Comparison of ENCODE assay signal across 27 mouse cellular contexts in the genomic region with DNA sequence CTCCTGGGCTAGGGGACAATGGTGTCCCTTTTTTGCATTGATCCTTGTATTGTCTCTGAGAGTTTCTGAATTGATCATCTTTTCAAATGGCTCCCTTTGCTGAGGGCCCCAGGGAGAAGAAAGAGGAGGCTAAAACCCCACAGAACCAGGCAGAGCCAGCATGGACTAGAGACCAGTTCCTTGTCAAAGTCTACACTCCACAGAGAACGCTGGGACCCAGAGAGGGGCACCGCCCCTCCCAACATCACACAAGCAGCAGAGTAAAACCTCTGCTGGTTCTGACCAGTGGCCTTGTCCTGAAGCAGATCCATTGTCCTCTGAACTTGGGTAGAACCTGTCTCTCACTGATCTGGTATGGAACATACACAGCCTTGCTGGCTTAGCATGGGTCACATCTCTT. TPM values are rescaled to one million over a fixed set of nuclear protein-coding genes. Genes with fewer than 3 reads are reported as not detected.
DNase-seq lines count a peak whose midpoint lies in the region; ATAC-seq lines count a peak whose summit lies in the region.
"Had no signal": no experiment of that assay in that cellular context is flagged by ENCODE, and none has a peak within 500 bp of the region (broad histone marks: within the 10 kb centered on the region; RNA-seq: fewer than 3 reads in every experiment).

No protein-coding gene starts in this region.

- ATAC-seq in forebrain, embryonic 14.5 days, result no peak
- ATAC-seq in forebrain, embryonic 16.5 days, result no peak
- no peak for ATAC-seq in midbrain, embryonic 11.5 days (ENCODE audit: low FRiP score)
- no peak for ATAC-seq in midbrain, embryonic 15.5 days (replicated peaks)
- no peak for ATAC-seq in hindbrain, embryonic 13.5 days (ENCODE audit: low FRiP score)

- peaks cover 14% of the 10 kb centered on the region; the same call in 1 of the 2 replicates for H3K4me1 ChIP-seq in forebrain, embryonic 14.5 days (ENCODE audit: control insufficient read depth, insufficient read depth, low read length)
- peaks cover 20% of the 10 kb centered on the region for H3K4me1 ChIP-seq in forebrain, embryonic 16.5 days (replicated peaks; ENCODE audit: control insufficient read depth, insufficient read depth, low read length)
- H3K4me1 ChIP-seq in midbrain, embryonic 11.5 days (ENCODE audit: control insufficient read depth, insufficient read depth, low read length), result peaks cover 23% of the 10 kb centered on the region
- H3K4me1 ChIP-seq in midbrain, embryonic 15.5 days, result peaks cover 18% of the 10 kb centered on the region
- peaks cover 70% of the 10 kb centered on the region for H3K4me1 ChIP-seq in hindbrain, embryonic 13.5 days (replicated peaks)

- H3K27me3 ChIP-seq in forebrain, embryonic 14.5 days (replicated peaks; ENCODE audit: control insufficient read depth, insufficient read depth, low read length), result no peaks in the 10 kb centered on the region
- H3K27me3 ChIP-seq in forebrain, embryonic 16.5 days (replicated peaks; ENCODE audit: control insufficient read depth, insufficient read depth, low read length), result no peaks in the 10 kb centered on the region
- H3K27me3 ChIP-seq in midbrain, embryonic 11.5 days (ENCODE audit: control insufficient read depth, insufficient read depth, low read length), result no peaks in the 10 kb centered on the region
- H3K27me3 ChIP-seq in midbrain, embryonic 15.5 days (replicated peaks), result no peaks in the 10 kb centered on the region
- no peaks in the 10 kb centered on the region for H3K27me3 ChIP-seq in hindbrain, embryonic 13.5 days

- DNase-seq in forebrain, embryonic 14.5 days (ENCODE audit: low spot score), result no peak
- DNase-seq in midbrain, embryonic 11.5 days (ENCODE audit: low spot score, missing footprints), result no peak
- peak; percentile 86 for DNase-seq in ES-CJ7 (ENCODE audit: low read depth, low spot score)
- no peak for DNase-seq in cerebellum, adult 11 months
- DNase-seq in frontal cortex, postnatal 14 days (ENCODE audit: low spot score in 2 of 2), result no peak
- DNase-seq: adrenal gland, adult 8-10 months; cerebellum, adult 8-10 months; cerebellum, postnatal 25 days; gastrocnemius, postnatal 14 days; kidney, adult 18-20 months; kidney, postnatal 25 days; liver; lung, adult 2 months; lung, postnatal 14 days; spleen, adult 18-20 months; thymus, postnatal 25 days had no signal

- H3K27ac ChIP-seq in forebrain, embryonic 14.5 days (ENCODE audit: low read depth, low read length), result peak overlapping the region; percentile 87; the same call in 1 of the 2 replicates
- no peak overlapping the region for H3K27ac ChIP-seq in forebrain, embryonic 16.5 days (ENCODE audit: low read length)
- peak overlapping the region; percentile 79; the same call in 1 of the 2 replicates for H3K27ac ChIP-seq in midbrain, embryonic 11.5 days (ENCODE audit: low read depth, low read length)
- H3K27ac ChIP-seq in midbrain, embryonic 15.5 days, result no peak overlapping the region
- peak overlapping the region; percentile 86; the same call in 1 of the 2 replicates for H3K27ac ChIP-seq in hindbrain, embryonic 13.5 days
- H3K27ac ChIP-seq: embryonic facial prominence, embryonic 15.5 days; heart, embryonic 15.5 days; kidney, embryonic 15.5 days; liver, embryonic 14.5 days had no signal

- no peaks in the 10 kb centered on the region for H3K9me3 ChIP-seq in forebrain, embryonic 14.5 days (replicated peaks; ENCODE audit: control insufficient read depth, low read length)
- H3K9me3 ChIP-seq in forebrain, embryonic 16.5 days (ENCODE audit: control insufficient read depth, low read length), result no peaks in the 10 kb centered on the region
- no peaks in the 10 kb centered on the region for H3K9me3 ChIP-seq in midbrain, embryonic 11.5 days (ENCODE audit: control insufficient read depth, low read length)
- H3K9me3 ChIP-seq in midbrain, embryonic 15.5 days, result no peaks in the 10 kb centered on the region
- no peaks in the 10 kb centered on the region for H3K9me3 ChIP-seq in hindbrain, embryonic 13.5 days
- H3K9me3 ChIP-seq: embryonic facial prominence, embryonic 10.5 days; embryonic facial prominence, embryonic 15.5 days; heart, embryonic 10.5 days; heart, embryonic 15.5 days; kidney, embryonic 15.5 days had no signal

- H3K4me3 ChIP-seq in forebrain, embryonic 14.5 days (ENCODE audit: low read depth, low read length), result no peak overlapping the region
- no peak overlapping the region for H3K4me3 ChIP-seq in forebrain, embryonic 16.5 days (replicated peaks; ENCODE audit: low read length)
- H3K4me3 ChIP-seq in midbrain, embryonic 11.5 days (ENCODE audit: low read depth, low read length), result no peak overlapping the region
- H3K4me3 ChIP-seq in midbrain, embryonic 15.5 days, result no peak overlapping the region
- H3K4me3 ChIP-seq in hindbrain, embryonic 13.5 days, result no peak overlapping the region
- H3K4me3 ChIP-seq: embryonic facial prominence, embryonic 10.5 days; embryonic facial prominence, embryonic 15.5 days; heart, embryonic 10.5 days; heart, embryonic 15.5 days; kidney, embryonic 15.5 days had no signal

- WGBS in forebrain, embryonic 14.5 days, result 90% methylated on average over 2 of the region's 2 CpGs
- 88% methylated on average over 2 of the region's 2 CpGs for WGBS in forebrain, embryonic 16.5 days
- WGBS in midbrain, embryonic 11.5 days, result 91% methylated on average over 2 of the region's 2 CpGs
- 67% methylated on average over 2 of the region's 2 CpGs for WGBS in midbrain, embryonic 15.5 days
- WGBS in hindbrain, embryonic 13.5 days, result 87% methylated on average over 2 of the region's 2 CpGs

- H3K4me2 ChIP-seq in forebrain, embryonic 14.5 days (ENCODE audit: low read length), result no peak overlapping the region
- H3K4me2 ChIP-seq in forebrain, embryonic 16.5 days (ENCODE audit: low read length), result no peak overlapping the region
- no peak overlapping the region for H3K4me2 ChIP-seq in midbrain, embryonic 11.5 days
- H3K4me2 ChIP-seq in midbrain, embryonic 15.5 days, result no peak overlapping the region
- H3K4me2 ChIP-seq in hindbrain, embryonic 13.5 days, result no peak overlapping the region
- H3K4me2 ChIP-seq: embryonic facial prominence, embryonic 15.5 days; heart, embryonic 15.5 days; kidney, embryonic 15.5 days had no signal

- H3K36me3 ChIP-seq in forebrain, embryonic 14.5 days (ENCODE audit: control insufficient read depth, insufficient read depth, low read length), result peaks cover 30% of the 10 kb centered on the region
- H3K36me3 ChIP-seq in forebrain, embryonic 16.5 days (ENCODE audit: control insufficient read depth, insufficient read depth), result peaks cover 13% of the 10 kb centered on the region
- peaks cover 5% of the 10 kb centered on the region; the same call in 1 of the 2 replicates for H3K36me3 ChIP-seq in midbrain, embryonic 11.5 days (ENCODE audit: control insufficient read depth, insufficient read depth, low read length)
- peaks cover 15% of the 10 kb centered on the region; the same call in 1 of the 2 replicates for H3K36me3 ChIP-seq in midbrain, embryonic 15.5 days (replicated peaks)
- peaks cover 30% of the 10 kb centered on the region for H3K36me3 ChIP-seq in hindbrain, embryonic 13.5 days

- no peak overlapping the region for H3K9ac ChIP-seq in forebrain, embryonic 14.5 days (ENCODE audit: low read length)
- no peak overlapping the region for H3K9ac ChIP-seq in forebrain, embryonic 16.5 days (replicated peaks; ENCODE audit: low read depth, low read length)
- H3K9ac ChIP-seq in midbrain, embryonic 11.5 days (ENCODE audit: low read length), result no peak overlapping the region
- H3K9ac ChIP-seq in midbrain, embryonic 15.5 days, result no peak overlapping the region
- H3K9ac ChIP-seq in hindbrain, embryonic 13.5 days, result no peak overlapping the region
- H3K9ac ChIP-seq: embryonic facial prominence, embryonic 15.5 days; heart, embryonic 15.5 days; kidney, embryonic 15.5 days; liver, embryonic 14.5 days had no signal

RNA-seq across cellular contexts. Expression of a gene that starts 4.7 kb away (rescaled TPM):
- polyA plus RNA-seq in forebrain, embryonic 14.5 days (2014; fragmentation: Nextera tagmentation; extraction: Ambion mirVana), result 4.5 and 7.4 TPM in 2 replicates
- 2.0 TPM in 2 replicates for polyA plus RNA-seq in forebrain, embryonic 16.5 days (2015; fragmentation: Nextera tagmentation; extraction: Ambion mirVana)
- 10.7 and 11.0 TPM in 2 replicates for polyA plus RNA-seq in midbrain, embryonic 11.5 days (2014; fragmentation: Nextera tagmentation; extraction: Ambion mirVana)
- 2.0 and 2.5 TPM in 2 replicates for polyA plus RNA-seq in midbrain, embryonic 15.5 days (2015; fragmentation: Nextera tagmentation; extraction: Ambion mirVana)
- polyA plus RNA-seq in hindbrain, embryonic 13.5 days (2015; fragmentation: Nextera tagmentation; extraction: Ambion mirVana), result 8.1 and 9.8 TPM in 2 replicates
- polyA plus RNA-seq: heart, embryonic 15.5 days; kidney, embryonic 15.5 days; limb, embryonic 11.5 days; liver, embryonic 14.5 days; stomach, embryonic 16.5 days had no signal

RNA-seq across cellular contexts. Expression of a gene that starts 20.2 kb away (rescaled TPM):
- polyA plus RNA-seq in forebrain, embryonic 14.5 days (2014; fragmentation: Nextera tagmentation; extraction: Ambion mirVana), result 123 and 148 TPM in 2 replicates
- 235 and 242 TPM in 2 replicates for polyA plus RNA-seq in forebrain, embryonic 16.5 days (2015; fragmentation: Nextera tagmentation; extraction: Ambion mirVana)
- polyA plus RNA-seq in midbrain, embryonic 11.5 days (2014; fragmentation: Nextera tagmentation; extraction: Ambion mirVana), result 178 and 194 TPM in 2 replicates
- polyA plus RNA-seq in midbrain, embryonic 15.5 days (2015; fragmentation: Nextera tagmentation; extraction: Ambion mirVana), result 199 and 209 TPM in 2 replicates
- polyA plus RNA-seq in hindbrain, embryonic 13.5 days (2015; fragmentation: Nextera tagmentation; extraction: Ambion mirVana), result 186 and 190 TPM in 2 replicates

RNA-seq across cellular contexts. Expression of a gene that starts 20.5 kb away (rescaled TPM):
- 81.3 and 93.7 TPM in 2 replicates for polyA plus RNA-seq in forebrain, embryonic 14.5 days (2014; fragmentation: Nextera tagmentation; extraction: Ambion mirVana)
- 108 and 112 TPM in 2 replicates for polyA plus RNA-seq in forebrain, embryonic 16.5 days (2015; fragmentation: Nextera tagmentation; extraction: Ambion mirVana)
- polyA plus RNA-seq in midbrain, embryonic 11.5 days (2014; fragmentation: Nextera tagmentation; extraction: Ambion mirVana), result 107 and 108 TPM in 2 replicates
- polyA plus RNA-seq in midbrain, embryonic 15.5 days (2015; fragmentation: Nextera tagmentation; extraction: Ambion mirVana), result 116 and 122 TPM in 2 replicates
- polyA plus RNA-seq in hindbrain, embryonic 13.5 days (2015; fragmentation: Nextera tagmentation; extraction: Ambion mirVana), result 118 and 128 TPM in 2 replicates

RNA-seq across cellular contexts. Expression of a gene that starts 33.9 kb away (rescaled TPM):
- polyA plus RNA-seq in forebrain, embryonic 14.5 days (2014; fragmentation: Nextera tagmentation; extraction: Ambion mirVana), result 45.1 and 55.8 TPM in 2 replicates
- 40.5 and 42.7 TPM in 2 replicates for polyA plus RNA-seq in forebrain, embryonic 16.5 days (2015; fragmentation: Nextera tagmentation; extraction: Ambion mirVana)
- 49.3 and 52.9 TPM in 2 replicates for polyA plus RNA-seq in midbrain, embryonic 11.5 days (2014; fragmentation: Nextera tagmentation; extraction: Ambion mirVana)
- polyA plus RNA-seq in midbrain, embryonic 15.5 days (2015; fragmentation: Nextera tagmentation; extraction: Ambion mirVana), result 48.0 and 49.6 TPM in 2 replicates
- 49.4 and 52.1 TPM in 2 replicates for polyA plus RNA-seq in hindbrain, embryonic 13.5 days (2015; fragmentation: Nextera tagmentation; extraction: Ambion mirVana)

Comparison
In these comparisons a context has a peak if more than half of its experiments do, and no peak if none do; other contexts are left out.
1. H3K27ac ChIP-seq: peak in forebrain, embryonic 14.5 days (single experiment), midbrain, embryonic 11.5 days (single experiment) and hindbrain, embryonic 13.5 days (single experiment); none in forebrain, embryonic 16.5 days (single experiment) and midbrain, embryonic 15.5 days (single experiment).